Mouse (Mus musculus): ENCODE measurements around the gene Tmem135.
"Not testable (repeated sequence)": the region's sequence is repeated elsewhere in the genome, so short reads cannot be mapped to it uniquely, and the experiment has no call there.

The Tmem135 gene

DNA sequence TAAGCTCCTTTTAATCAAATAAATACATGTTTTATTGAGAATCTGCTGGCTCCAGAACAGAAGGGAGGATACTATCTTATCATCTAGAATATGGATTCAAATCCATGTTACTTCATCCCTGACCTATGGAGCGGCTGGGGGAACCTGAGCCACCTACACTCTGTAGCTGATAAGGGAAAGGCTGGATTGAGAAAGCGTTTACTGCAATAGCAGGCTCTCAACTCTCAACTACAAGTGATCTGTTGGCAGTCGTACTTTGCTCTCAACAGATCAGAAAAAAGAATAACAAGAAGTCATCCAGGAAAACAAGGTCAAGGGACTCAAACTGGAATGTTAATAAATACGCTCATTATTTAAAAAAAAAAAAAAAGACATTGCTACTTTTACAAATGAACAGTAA lies 77.3 kb downstream of the Tmem135 start:
- DNase-seq (ENCODE audit: extremely low read depth, low read depth) = no peak

DNA sequence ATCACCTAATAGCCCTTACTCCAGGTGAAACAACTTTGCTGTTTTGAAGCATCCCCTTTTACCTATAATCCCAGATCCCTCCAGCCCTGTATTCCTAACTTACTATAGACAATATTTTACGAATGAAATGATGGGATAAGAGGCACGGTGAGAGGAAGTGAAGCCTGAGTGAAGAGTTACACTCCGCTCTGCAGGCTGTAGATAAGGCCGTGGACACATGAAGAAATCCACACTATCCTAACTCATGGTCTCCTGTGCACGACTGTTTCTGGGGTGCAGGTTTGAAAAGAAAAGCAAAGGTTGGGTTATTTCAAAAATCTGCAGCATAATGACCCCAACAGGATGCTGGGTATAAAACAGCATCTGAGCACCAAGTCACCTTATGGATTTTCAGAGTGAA lies 77.8 kb downstream of the Tmem135 start:
- peak; percentile 55 for DNase-seq (ENCODE audit: extremely low read depth, low read depth)

DNA sequence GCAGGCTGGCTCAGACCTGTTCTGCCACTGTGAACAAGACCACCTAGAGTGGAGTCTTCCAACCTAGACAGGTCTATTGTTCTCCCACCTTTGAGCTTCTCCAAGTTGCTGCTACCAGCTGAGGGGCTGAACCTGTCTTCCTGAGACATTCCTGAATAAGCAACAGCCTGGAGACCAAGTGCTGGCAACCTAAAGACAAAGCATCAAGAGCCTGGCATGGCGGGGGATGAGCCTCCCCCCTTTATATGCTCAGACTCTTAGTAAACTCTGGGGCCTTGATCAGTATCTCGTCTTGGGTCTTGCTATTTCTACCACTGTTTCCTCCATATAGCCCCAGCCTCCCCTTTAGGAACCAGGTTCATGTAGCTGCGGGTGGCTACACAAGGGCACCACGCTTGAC lies 81.3 kb downstream of the Tmem135 start:
- DNase-seq (ENCODE audit: extremely low read depth, low read depth) = not testable (repeated sequence)

DNA sequence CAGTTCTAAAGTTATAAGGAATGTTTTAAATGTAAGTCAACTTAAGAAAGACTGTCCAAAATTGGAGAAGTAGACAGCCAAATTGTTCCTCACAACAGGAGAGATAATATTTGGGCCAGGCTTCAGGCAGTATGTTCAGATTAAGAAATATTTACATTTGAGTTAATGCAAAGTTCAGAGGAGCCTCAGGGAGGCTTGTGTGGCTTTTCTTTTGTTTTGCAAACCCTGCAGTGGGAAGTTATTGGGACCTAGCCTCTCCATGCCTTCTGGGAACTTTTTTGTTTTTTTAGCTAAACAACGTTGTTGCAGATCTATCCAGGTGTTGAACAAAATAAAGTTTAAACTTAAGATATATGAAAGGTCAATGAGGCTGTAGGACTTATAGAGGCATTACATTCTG lies 84.7 kb downstream of the Tmem135 start:
- no peak for DNase-seq (ENCODE audit: extremely low read depth, low read depth)

DNA sequence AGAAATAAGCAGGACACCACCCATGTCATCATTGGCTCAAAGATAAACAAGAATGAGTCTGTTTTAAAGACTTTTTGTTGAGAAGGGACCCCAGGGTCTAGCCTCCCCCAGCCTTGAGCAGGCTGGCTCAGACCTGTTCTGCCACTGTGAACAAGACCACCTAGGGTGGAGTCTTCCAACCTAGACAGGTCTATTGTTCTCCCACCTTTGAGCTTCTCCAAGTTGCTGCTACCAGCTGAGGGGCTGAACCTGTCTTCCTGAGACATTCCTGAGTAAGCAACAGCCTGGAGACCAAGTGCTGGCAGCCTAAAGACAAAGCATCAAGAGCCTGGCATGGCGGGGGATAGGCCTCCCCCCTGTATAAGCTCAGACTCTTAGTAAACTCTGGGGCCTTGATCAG lies 86.9 kb downstream of the Tmem135 start:
- DNase-seq (ENCODE audit: extremely low read depth, low read depth) = not testable (repeated sequence)

DNA sequence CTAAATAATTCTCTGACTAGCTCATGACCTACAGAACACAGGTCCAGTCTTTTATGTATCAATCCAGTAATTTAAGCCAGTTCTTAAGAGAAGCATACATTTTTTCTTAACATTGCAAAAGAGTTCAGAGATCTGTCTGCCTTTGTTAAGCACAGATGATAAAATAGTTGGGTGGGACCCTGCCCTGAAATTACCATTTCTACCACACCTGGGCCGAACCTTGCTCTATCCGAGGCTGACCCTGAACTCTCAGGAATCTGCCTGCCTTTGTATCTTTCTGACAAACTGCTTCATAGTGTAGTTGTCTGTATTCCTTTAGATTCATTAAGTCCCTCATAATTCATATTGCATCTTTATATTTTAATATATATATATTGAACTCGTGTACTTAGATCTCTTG lies 87.9 kb downstream of the Tmem135 start:
- no peak for DNase-seq (ENCODE audit: extremely low read depth, low read depth)

DNA sequence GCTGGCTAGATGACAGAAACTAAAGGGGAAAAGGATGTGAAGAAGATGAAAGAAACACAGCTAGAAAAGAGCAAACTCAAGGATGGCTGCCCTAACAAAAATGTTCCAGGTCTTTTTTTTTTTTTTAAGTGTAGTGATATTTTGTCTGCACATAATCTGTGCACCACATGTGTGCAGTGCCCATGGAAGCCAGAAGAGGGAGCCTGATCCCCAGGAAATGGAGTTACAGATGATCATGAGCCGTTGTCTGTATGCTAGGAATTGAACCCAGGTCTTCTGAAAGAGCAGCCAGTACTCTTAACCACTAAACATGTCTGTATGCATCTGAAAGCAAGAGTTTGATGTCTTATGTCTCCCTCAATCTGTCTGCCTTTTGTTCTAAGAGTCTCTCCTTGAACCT lies 92.5 kb downstream of the Tmem135 start:
- DNase-seq (ENCODE audit: extremely low read depth, low read depth) = no peak

DNA sequence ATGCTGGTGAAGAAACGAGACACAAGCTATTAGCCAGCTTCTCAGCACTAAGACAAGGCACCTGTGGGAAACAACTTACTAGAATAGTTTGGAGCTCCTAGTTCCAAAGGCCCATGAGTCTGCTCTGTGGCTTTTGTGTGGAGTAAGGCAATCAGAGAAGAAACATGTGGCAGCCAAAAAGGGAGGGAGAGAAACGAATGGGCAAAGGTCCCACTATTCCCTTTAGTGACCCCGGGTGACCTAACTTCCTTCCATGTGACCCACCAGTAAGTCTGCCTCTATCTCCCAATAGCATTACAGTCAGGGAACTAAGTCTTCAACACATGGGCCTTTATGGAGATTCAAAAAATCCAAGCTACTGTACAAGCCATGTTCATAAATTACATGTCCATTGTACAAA lies 95.1 kb downstream of the Tmem135 start:
- DNase-seq (ENCODE audit: extremely low read depth, low read depth) = no peak

DNA sequence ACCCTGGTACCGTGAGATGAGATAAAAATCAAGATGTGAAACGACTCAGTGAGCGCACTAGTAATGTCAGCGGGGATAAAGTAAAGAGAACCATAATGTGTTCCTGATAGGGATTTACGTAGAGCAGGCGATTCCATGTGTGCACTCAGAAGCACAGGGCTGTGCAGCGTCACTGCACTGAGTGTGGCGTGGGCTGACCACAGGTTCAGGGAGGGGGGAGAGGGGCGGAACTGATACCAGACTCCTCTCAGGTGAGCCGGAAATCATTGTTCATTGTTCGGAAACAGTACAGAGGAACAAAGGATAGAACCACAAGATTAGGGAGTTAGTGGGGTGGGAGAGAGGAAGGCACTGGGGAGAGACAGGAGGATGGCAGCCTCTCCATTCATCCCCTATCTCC lies 95.8 kb downstream of the Tmem135 start:
- no peak for DNase-seq (ENCODE audit: extremely low read depth, low read depth)

DNA sequence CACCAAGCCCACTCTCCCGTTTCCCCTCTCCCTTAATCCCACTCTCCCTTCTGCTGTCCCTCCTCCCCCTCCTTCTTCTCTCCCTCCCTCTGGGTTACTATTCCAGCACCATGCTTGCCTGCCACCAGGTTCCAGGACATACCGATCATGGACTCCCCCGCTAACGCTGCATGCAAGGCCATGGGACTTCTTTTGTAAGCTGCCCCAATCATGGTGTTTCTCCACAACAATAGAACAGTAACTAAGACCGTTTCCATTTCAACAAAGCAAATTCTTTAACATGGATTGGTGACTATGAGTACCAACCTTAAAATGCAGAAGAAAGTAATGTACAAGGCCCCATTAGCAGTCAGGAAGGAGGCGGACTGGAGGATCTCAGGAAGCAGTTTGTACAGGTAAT lies 97.2 kb downstream of the Tmem135 start:
- DNase-seq (ENCODE audit: extremely low read depth, low read depth) = no peak

DNA sequence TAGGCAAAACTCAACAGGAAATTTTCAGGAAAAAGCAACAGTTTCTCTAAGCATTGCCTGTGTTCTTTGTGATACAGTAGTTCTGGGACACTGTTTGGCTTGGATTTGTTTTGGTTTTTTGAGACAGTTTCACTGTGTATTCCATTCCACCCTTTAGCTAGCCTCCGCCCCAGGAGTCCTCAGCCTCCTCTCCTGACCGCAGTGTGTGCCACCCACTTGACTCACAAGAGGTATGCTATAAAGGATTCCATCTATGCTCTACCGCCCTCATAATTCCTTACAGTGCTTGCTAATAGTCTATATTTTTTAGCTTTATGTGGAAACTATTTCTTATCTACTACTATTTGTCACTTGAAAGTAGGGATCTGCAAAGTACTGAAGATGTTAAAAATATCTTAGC lies 99.1 kb downstream of the Tmem135 start:
- no peak for DNase-seq (ENCODE audit: extremely low read depth, low read depth)

DNA sequence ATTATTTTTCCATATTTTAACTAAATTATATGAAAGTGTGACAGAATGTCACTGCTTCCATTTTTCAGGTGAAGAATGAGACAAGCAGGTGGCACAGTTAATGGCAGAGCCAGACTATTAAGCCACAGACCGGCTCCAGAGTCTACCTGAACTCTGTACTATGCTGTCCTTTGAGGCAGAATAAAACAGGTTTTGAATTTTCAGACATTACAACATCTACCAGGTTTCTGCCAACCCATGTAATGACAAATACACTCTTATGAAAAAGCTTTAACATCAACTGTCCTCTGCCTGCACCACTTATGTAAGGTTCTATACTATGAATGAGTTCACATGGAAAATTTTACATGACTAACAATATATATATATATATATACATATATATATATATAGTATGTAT lies 100.3 kb downstream of the Tmem135 start:
- DNase-seq (ENCODE audit: extremely low read depth, low read depth) = no peak

DNA sequence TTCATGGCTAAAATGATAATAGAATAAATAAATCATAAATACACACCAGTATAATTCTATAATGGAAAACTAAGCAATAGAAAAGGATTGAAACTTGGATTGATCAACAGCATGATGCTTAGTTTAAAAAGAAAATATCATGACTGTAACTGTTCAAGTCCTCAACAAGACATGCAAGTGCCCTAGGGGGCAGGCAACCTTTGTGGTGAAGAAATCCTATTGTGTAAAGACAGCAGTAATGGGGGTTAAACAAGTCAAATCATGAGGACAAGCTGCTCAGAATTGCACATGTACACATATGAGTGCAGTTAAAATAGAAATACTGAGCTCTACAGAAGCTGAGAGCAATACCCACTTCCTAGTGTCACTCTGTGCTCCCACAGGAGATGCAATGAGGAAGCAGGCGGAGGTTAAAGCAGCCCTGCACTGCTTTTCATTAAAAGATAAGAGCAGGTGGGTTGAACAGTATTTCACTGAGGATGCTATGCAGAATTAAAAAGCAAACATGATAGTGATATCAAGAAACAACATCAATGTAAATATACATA lies 105.0 kb downstream of the Tmem135 start:
- DNase-seq (ENCODE audit: extremely low read depth, low read depth) = no peak

DNA sequence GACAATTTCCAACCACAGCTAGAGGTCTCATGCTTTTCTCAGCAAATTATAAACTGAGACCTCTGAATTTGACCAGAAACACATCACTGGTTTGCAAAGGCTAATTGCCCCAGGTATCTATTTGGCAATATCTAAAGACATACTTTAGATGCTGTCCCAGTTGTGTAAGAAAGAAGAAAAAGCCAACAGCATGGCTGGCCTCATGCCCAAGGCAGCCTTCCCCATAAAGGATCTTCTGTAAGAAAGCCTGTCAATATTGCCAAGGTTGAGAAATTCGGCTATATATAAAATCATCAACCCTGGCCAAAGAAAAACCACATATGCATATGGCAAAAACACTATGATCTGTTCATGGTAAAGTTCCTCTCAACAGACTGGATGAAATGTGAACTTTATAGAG lies 107.1 kb downstream of the Tmem135 start:
- no peak for DNase-seq (ENCODE audit: extremely low read depth, low read depth)

DNA sequence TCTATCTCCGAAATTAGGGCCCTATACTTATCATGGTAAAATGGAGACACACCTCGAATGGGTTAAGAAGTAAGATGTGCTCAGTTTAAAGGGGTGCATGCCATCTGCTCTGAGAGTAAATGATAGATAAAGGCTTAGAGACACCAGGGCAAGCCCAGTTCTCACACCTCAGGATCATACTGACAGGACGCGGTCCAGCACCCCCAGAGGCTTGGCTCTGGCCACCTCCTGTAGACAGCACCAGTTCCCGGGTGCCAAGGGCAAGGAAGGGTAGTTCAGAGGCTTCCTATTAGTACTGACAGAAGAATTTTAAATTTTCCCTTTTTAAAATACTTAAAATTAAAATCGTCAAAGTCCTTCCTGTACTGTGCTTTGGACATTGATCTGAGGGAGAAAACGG lies 121.4 kb downstream of the Tmem135 start:
- no peak for DNase-seq (ENCODE audit: extremely low read depth, low read depth)

DNA sequence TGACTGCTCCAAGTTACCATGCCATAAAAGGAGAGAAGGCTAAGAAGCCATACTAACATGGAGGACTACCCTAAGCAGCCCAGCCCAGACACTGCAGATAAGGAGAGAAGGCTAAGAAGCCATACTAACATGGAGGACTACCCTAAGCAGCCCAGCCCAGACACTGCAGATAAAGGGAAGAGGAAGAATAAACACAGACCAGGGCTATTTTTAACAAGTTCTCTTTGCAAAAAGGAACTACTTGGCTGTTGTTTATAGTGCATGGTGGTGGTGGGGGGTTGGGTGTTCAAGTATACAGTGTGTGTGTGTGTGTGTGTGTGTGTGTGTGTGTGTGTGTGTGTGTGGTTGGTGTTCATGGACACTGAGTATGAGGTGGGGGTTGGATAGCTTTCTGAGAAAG lies 133.6 kb downstream of the Tmem135 start:
- DNase-seq (ENCODE audit: extremely low read depth, low read depth) = peak; percentile 70

DNA sequence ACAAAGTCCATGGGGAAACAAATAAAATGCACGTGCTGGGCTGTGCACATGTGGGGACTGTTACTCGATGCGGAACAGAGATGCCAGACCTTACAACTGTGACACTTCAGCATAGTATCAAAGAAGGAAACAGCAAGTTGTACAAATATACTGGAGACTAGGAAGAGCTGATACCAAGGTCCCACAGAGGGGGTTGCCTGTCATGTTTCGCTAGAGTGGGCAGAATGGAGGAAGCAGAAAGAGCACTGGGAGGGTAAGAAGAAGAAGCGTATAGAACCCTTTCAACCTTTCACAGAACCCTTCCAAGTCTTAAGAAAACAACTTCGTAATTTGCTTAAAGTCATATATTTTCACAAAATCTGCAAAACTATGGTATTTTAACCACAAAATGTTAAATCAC lies 134.2 kb downstream of the Tmem135 start:
- no peak for DNase-seq (ENCODE audit: extremely low read depth, low read depth)

DNA sequence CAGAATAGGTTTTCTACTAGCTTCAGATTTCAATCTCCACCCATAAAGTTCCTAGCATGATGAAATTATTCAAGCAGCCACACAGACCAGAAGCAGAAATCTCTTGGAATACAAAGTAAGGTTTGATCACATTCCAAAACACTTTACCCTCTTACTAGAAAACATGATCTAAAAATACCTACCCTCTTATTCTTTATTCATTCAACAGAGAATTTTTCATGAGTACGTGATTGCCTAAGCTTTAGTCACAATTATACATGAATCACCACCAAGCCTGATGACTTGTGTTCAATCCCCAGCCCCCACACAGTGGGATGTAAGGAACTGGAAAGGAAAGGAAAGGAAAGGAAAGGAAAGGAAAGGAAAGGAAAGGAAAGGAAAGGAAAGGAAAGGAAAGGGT lies 136.5 kb downstream of the Tmem135 start:
- no peak for DNase-seq (ENCODE audit: extremely low read depth, low read depth)

DNA sequence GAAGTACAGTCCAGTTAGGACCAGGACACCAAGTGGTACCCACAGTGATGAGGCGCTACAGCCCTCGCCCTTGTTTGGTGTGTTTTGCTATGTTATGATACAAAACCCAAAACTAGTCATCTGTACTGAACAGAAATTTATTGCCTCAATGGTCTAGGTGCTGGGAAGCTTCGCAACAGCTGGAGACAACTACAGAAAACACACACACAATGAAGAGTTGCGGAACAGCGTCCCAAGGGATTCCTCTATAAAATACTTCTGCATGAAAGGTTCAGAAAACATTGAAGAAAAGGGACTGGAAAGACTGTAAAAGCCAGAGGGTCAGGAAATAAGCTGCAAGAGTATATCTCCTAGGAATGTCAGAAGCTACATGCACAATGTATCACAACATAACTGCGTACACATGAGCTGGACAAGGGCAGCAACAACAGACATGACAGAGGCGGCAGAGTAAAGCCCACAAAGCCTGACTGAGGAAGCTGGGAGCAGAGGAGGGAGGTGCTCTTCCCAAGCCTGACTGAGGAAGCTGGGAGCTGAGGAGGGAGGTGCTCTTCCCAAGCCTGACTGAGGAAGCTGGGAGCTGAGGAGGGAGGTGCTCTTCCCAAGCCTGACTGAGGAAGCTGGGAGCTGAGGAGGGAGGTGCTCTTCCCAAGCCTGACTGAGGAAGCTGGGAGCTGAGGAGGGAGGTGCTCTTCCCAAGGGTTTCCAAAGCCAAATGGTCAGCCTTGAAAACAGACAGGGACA lies 137.8 kb downstream of the Tmem135 start:
- no peak for DNase-seq (ENCODE audit: extremely low read depth, low read depth)

DNA sequence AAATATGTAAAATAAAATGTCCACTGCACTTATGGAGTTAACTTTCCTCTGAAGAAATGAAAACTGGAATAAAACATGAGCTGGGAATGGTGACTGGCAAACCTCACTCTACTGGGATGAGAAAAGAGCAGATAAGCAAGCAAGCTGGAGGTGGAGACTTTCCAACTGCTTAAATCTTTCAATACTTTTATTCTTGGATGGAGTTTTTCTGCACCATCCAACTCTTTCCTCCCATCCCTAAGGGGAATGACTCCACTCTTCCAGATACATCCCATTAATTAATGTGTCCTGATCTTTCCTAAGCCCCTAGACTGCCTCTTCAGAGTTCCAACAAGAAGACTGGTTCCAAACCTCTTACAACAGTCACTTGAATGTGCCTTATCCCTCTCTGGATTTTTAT lies 143.1 kb downstream of the Tmem135 start:
- no peak for DNase-seq (ENCODE audit: extremely low read depth, low read depth)

DNA sequence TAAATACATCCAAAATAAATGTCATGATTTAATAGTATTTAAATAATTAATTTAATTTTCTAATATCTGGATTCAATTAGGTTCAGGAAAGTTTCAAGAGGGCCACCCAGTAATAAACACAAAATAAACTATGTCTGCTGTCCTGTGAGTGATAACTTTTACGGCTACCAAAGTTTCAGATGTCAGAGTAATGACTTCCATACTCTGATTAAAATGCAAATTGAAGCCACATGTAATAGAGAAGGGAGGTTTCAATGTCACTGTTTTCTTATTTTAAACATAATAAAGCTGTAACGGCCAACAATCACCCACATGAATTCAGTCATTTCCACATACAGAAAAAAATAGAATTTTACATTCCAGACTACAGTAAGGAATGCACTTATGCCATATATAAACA lies 145.2 kb downstream of the Tmem135 start:
- no peak for DNase-seq (ENCODE audit: extremely low read depth, low read depth)

DNA sequence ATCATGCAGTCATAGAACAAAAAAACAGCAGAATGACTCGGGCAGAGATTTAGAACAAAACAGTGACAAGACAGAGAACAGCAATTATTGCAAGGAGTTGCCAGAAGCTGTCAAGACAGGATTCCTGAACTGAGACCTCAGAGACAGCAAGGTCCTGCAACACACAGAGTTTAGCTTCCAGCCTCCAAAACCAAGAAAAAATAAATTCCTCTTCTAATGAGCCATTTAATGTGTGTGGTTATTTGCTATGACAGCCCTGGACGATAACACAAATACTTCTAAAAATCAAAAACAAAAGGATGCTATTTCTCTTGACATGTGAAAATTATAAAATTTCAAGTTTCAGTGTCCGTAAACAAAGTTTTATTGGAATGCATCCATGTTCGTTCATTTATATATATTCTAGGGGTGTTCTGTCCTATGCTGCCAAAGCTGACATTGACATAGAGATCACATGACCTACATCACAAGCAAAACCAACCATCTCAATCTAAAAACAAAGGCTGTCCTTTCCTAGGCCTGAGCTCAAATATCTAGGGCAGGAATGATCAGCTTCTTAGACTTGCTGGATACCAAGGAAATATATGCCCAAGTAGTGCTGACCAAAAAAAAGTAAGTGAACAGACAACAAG lies 146.0 kb downstream of the Tmem135 start:
- no peak for DNase-seq (ENCODE audit: extremely low read depth, low read depth)

DNA sequence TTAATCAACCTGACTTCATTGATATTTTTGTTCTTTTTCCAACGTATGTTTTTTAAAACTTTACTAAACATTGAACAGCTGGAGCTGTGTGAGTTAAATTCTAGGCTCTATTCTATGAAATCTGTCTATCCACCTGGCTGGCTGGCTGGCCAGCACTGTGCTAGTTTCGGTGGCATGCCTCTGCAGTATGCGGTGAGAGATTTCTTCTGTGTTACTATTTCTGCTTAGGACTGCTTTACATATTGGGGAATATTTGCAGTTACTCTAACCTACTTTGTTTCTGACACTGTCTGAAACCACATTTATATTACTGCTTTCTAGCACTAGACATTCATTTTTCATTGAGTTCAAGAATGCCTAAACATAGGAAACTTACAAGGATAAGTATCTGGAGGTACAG lies 150.2 kb downstream of the Tmem135 start:
- no peak for DNase-seq (ENCODE audit: extremely low read depth, low read depth)
